Mouse (Mus musculus) heart, embryonic 12.5 days (tissue): ENCODE data around the gene Tmbim1. TPM values are rescaled to one million over a fixed set of nuclear protein-coding genes. Genes with fewer than 3 reads are reported as not detected.

Experiments used
- ATAC-seq: fragments of 200-750 bp; cut with Nextera tagmentation; 2 replicates; pipeline ENCODE4 v1.8.0; 2017; ENCODE audit warnings: moderate TSS enrichment, moderate library complexity; ENCODE audit not compliant: insufficient number of reproducible peaks, low FRiP score
- H3K27ac ChIP-seq: fragments of 300-500 bp; sonication (generic); 2 replicates; pipeline ENCODE4 v1.5.1; 2016; ENCODE audit warnings: mild to moderate bottlenecking, moderate library complexity; ENCODE audit not compliant: poor library complexity, severe bottlenecking
- H3K27me3 ChIP-seq: fragments of 300-500 bp; sonication (generic); replicated peaks from 2 replicates; pipeline ENCODE4 v1.6.1; 2016; ENCODE audit warnings: mild to moderate bottlenecking, moderate library complexity
- H3K36me3 ChIP-seq: fragments of 300-500 bp; sonication (generic); 2 replicates; pipeline ENCODE4 v1.6.1; 2016; ENCODE audit warnings: mild to moderate bottlenecking, moderate library complexity
- H3K4me1 ChIP-seq: fragments of 300-500 bp; sonication (generic); replicated peaks from 2 replicates; pipeline ENCODE4 v1.6.1; 2016; ENCODE audit warnings: mild to moderate bottlenecking
- H3K4me2 ChIP-seq: fragments of 300-500 bp; sonication (generic); 2 replicates; pipeline ENCODE4 v1.6.1; 2016; ENCODE audit warnings: mild to moderate bottlenecking, moderate library complexity
- H3K4me3 ChIP-seq: fragments of 300-500 bp; sonication (generic); 2 replicates; pipeline ENCODE4 v1.5.1; 2016; ENCODE audit warnings: mild to moderate bottlenecking
- H3K9ac ChIP-seq: fragments of 300-500 bp; sonication (generic); 2 replicates; pipeline ENCODE4 v1.6.1; 2016; ENCODE audit warnings: mild to moderate bottlenecking, moderate library complexity
- H3K9me3 ChIP-seq: fragments of 300-500 bp; sonication (generic); replicated peaks from 2 replicates; pipeline ENCODE4 v1.6.1; 2016; ENCODE audit warnings: mild to moderate bottlenecking, moderate library complexity
- WGBS: fragments of 180-500 bp; shearing (Covaris S2); methylation state at CpG from one replicate; pipeline ENCODE4 v1.1.7; 2016; 5-methylcytosine and 5-hydroxymethylcytosine counted together
- polyA plus RNA-seq: library from polyadenylated mRNA; unstranded; fragments of >200 nt; fragmentation: Nextera tagmentation; extraction: Ambion mirVana; gene quantifications from 2 replicates; pipeline ENCODE4 v1.2.1, GENCODE M21; 2016

The Tmbim1 gene
- polyA plus RNA-seq, 1 experiment from 2014 or later: 41.1 TPM

GRCm38 (mm10) chr1:74321396-74321795 lies 16.0 kb upstream of the Tmbim1 start:
- no peak overlapping the region for H3K9ac ChIP-seq
- no peak overlapping the region for H3K4me3 ChIP-seq
- H3K9me3 ChIP-seq: no peaks in the 10 kb centered on the region
- H3K4me2 ChIP-seq: no peak overlapping the region
- 0 out of 2 replicates have a peak, but pooled peaks cover 3% of the 10 kb centered on the region for H3K36me3 ChIP-seq
- H3K27ac ChIP-seq: peak overlapping the region; percentile 43
- H3K27me3 ChIP-seq: no peaks in the 10 kb centered on the region
- peak; percentile 46; the same call in 1 of the 2 replicates for ATAC-seq
- peaks cover 25% of the 10 kb centered on the region for H3K4me1 ChIP-seq
- 44% methylated on average over 3 of the region's 3 CpGs for WGBS

- Histone ChIP-seq H3K27me3 (no peaks in the 10 kb centered on the region), H3K4me3 (no peak overlapping the region), H3K4me2 (no peak overlapping the region), H3K9me3 (no peaks in the 10 kb centered on the region), H3K36me3 (no peaks in the 10 kb centered on the region), H3K27ac (no peak overlapping the region), H3K9ac (no peak overlapping the region), H3K4me1 (peaks cover 24% of the 10 kb centered on the region)
- no peak for ATAC-seq
- WGBS: 88% methylated on average over 3 of the region's 3 CpGs
Measured at GRCm38 (mm10) chr1:74318711-74319110, 13.3 kb upstream of the Tmbim1 start.

- Histone ChIP-seq H3K27ac (no peak overlapping the region), H3K4me2 (no peak overlapping the region), H3K4me3 (no peak overlapping the region), H3K4me1 (peaks cover 28% of the 10 kb centered on the region), H3K9me3 (no peaks in the 10 kb centered on the region), H3K9ac (no peak overlapping the region), H3K36me3 (no peaks in the 10 kb centered on the region), H3K27me3 (no peaks in the 10 kb centered on the region)
- WGBS: 68% methylated on average over 4 of the region's 4 CpGs
- ATAC-seq: no peak
Measured at GRCm38 (mm10) chr1:74316114-74316827, 10.8 kb upstream of the Tmbim1 start.

DNA sequence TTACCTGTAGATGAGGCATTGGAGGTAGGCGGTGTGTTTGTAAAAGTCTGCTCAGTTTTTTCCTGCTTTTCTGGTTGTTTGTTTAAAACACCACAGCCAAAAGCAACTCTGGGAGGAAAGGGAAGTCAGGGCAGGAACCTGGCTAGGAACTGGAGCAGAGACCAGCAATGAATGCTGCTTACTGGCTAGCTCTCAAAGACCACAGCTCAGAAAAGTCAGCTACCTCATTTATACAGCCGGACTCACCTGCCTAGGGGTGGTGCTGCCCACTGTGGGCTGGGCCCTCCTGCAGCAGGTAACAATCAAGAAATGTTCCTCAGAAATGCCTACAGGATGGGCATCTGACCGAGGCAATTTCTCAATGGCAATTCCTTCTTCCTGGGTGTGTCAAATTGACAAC lies 9.4 kb upstream of the Tmbim1 start:
- H3K4me2 ChIP-seq: no peak overlapping the region
- no peaks in the 10 kb centered on the region for H3K27me3 ChIP-seq
- no peak overlapping the region for H3K27ac ChIP-seq
- 67% methylated on average over 3 of the region's 3 CpGs for WGBS
- no peak overlapping the region for H3K9ac ChIP-seq
- no peaks in the 10 kb centered on the region for H3K9me3 ChIP-seq
- H3K36me3 ChIP-seq: no peaks in the 10 kb centered on the region
- no peak for ATAC-seq
- no peak overlapping the region for H3K4me3 ChIP-seq
- H3K4me1 ChIP-seq: peaks cover 29% of the 10 kb centered on the region

DNA sequence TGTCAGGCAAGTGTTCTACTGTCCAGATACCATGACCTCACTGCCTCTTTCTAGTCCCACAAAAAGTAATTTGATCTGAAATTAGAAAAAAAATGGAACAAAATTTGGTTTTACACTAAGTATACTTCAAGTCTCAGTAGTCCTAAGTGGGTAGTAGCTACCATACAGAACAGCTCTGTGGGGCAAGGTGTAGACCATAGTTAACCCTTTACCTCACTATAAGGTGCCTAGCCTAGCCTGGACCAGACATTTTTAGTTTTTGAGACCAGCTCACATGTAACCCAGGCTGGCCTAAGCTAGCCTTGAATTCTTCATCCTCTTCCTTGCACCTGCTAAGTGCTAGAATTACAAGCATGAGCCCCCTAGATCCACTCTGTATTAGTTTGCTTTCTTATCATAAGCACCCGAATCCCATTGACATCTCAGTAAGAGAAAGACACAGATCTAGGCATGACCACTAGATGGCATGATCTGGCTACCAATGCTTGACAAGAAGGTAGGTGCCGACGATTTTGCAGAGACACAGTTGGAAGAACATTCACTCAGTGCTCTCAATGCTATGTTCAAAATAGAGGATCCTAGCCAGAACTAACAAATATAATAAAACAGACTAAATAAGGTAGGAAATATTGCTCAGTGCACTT lies 7.7 kb upstream of the Tmbim1 start:
- H3K4me1 ChIP-seq: peaks cover 42% of the 10 kb centered on the region
- H3K4me2 ChIP-seq: no peak overlapping the region
- H3K27me3 ChIP-seq: no peaks in the 10 kb centered on the region
- H3K36me3 ChIP-seq: no peaks in the 10 kb centered on the region
- no peaks in the 10 kb centered on the region for H3K9me3 ChIP-seq
- no peak for ATAC-seq
- H3K4me3 ChIP-seq: no peak overlapping the region
- no peak overlapping the region for H3K9ac ChIP-seq
- H3K27ac ChIP-seq: 0 out of 2 replicates have a peak overlapping the region, but pooled peaks have one; percentile 24
- 0% methylated on average over 3 of the region's 3 CpGs for WGBS

- WGBS: 12% methylated on average over 3 of the region's 3 CpGs
- Histone ChIP-seq H3K27me3 (no peaks in the 10 kb centered on the region), H3K27ac (peak overlapping the region; percentile 63), H3K4me3 (no peak overlapping the region), H3K4me1 (peaks cover 51% of the 10 kb centered on the region), H3K4me2 (peak overlapping the region; percentile 9; the same call in 1 of the 2 replicates), H3K9me3 (no peaks in the 10 kb centered on the region), H3K36me3 (no peaks in the 10 kb centered on the region), H3K9ac (no peak overlapping the region; the same call in 1 of the 2 replicates)
- ATAC-seq: peak; percentile 52
Measured at GRCm38 (mm10) chr1:74309767-74310166, 4.3 kb upstream of the Tmbim1 start.

- H3K9me3 ChIP-seq: no peaks in the 10 kb centered on the region
- no peaks in the 10 kb centered on the region for H3K27me3 ChIP-seq
- no peak overlapping the region for H3K9ac ChIP-seq
- no peak for ATAC-seq
- H3K4me1 ChIP-seq: peaks cover 51% of the 10 kb centered on the region
- H3K36me3 ChIP-seq: no peaks in the 10 kb centered on the region
- 73% methylated on average over 10 of the region's 10 CpGs for WGBS
- no peak overlapping the region for H3K27ac ChIP-seq
- H3K4me2 ChIP-seq: no peak overlapping the region
- H3K4me3 ChIP-seq: no peak overlapping the region
Measured at GRCm38 (mm10) chr1:74308001-74308964, 2.9 kb upstream of the Tmbim1 start.

GRCm38 (mm10) chr1:74307146-74307545 lies 1.7 kb upstream of the Tmbim1 start:
- Histone ChIP-seq H3K4me3 (no peak overlapping the region), H3K27me3 (no peaks in the 10 kb centered on the region), H3K4me1 (peaks cover 49% of the 10 kb centered on the region), H3K27ac (no peak overlapping the region), H3K4me2 (no peak overlapping the region), H3K9me3 (no peaks in the 10 kb centered on the region), H3K36me3 (no peaks in the 10 kb centered on the region), H3K9ac (no peak overlapping the region)
- 90% methylated on average over 1 of the region's 1 CpGs for WGBS
- no peak for ATAC-seq

GRCm38 (mm10) chr1:74304946-74305345 lies 476 bp downstream of the Tmbim1 start:
- no peaks in the 10 kb centered on the region for H3K9me3 ChIP-seq
- no peaks in the 10 kb centered on the region for H3K27me3 ChIP-seq
- no peak overlapping the region for H3K27ac ChIP-seq
- no peaks in the 10 kb centered on the region for H3K36me3 ChIP-seq
- ATAC-seq: no peak
- no peak overlapping the region; the same call in 1 of the 2 replicates for H3K4me2 ChIP-seq
- no peak overlapping the region for H3K9ac ChIP-seq
- H3K4me1 ChIP-seq: peaks cover 64% of the 10 kb centered on the region
- WGBS: 63% methylated on average over 4 of the region's 4 CpGs
- H3K4me3 ChIP-seq: no peak overlapping the region

DNA sequence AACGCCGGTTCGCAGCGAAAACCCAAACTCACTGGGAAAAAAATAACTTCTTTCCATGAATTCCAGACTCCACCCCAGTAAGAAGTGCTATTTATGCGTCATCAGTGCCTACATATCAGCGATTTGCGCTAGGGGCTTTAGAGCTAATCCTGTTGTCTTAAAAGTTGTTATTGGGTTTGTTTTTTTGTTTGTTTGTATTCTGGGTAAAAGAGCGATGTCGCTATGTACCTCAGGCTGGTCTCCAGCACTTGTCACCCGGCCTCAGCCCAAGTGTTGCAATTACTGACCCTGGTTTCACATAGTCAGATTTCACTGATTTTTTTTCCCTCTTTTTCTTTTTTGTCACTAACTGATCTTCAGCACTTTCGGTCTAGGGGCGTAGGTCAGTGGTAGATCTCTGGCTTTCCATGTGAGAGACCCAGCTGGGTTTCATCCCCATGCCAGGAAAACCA lies 1.1 kb downstream of the Tmbim1 start:
- H3K4me3 ChIP-seq: peak overlapping the region; percentile 64
- ATAC-seq: 0 out of 2 replicates have a peak, but pooled peaks have one; percentile 3
- H3K9ac ChIP-seq: peak overlapping the region; percentile 79
- H3K9me3 ChIP-seq: no peaks in the 10 kb centered on the region
- no peaks in the 10 kb centered on the region for H3K27me3 ChIP-seq
- H3K27ac ChIP-seq: peak overlapping the region; percentile 91
- no peaks in the 10 kb centered on the region for H3K36me3 ChIP-seq
- H3K4me1 ChIP-seq: peaks cover 65% of the 10 kb centered on the region
- peak overlapping the region; percentile 73 for H3K4me2 ChIP-seq
- 7% methylated on average over 12 of the region's 12 CpGs for WGBS
